Mouse (Mus musculus) E14TG2a.4 (cell line): Measurements from ENCODE around the gene Dpyd.

Experiments used
- CTCF ChIP-seq: conservative IDR thresholded peaks from 2 replicates; pipeline ENCODE4 v1.5.1; 2014; ENCODE audit warnings: low read length
- NANOG ChIP-seq: IDR thresholded peaks from 2 replicates; pipeline ENCODE4 v1.6.1; 2014; ENCODE audit warnings: borderline replicate concordance, low read length, mixed read lengths
- POU5F1 ChIP-seq: IDR thresholded peaks from 2 replicates; pipeline ENCODE4 v1.6.1; 2014; ENCODE audit warnings: low read length, borderline replicate concordance

DNA sequence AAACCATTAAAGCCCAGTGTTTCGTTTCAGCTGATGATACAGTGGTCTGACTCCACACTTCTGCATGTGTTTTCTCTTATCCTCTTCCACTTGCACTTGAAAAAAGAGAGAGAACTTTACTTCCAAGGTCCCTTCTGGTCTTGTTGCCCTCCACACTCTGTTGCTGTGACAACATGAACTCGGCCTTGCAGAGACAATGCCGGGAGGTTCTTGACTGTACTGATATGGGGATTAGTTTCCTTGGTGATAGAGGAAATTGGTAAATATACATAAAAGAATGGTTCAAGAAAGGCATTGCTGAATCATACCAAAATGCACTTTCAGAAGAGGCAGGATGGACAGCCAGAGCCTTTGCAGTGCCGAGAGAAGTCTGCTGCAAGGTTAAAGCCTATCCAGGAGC is 633.7 kb downstream of the Dpyd start:
- TF ChIP-seq CTCF (no peak), NANOG (no peak), POU5F1 (no peak)
